Mouse (Mus musculus): ENCODE data around the gene Def6. TPM values are rescaled to one million over a fixed set of nuclear protein-coding genes. Genes with fewer than 3 reads are reported as not detected.

Def6 gene
- total and polyA plus RNA-seq, 3 experiments: 31.3 to 81.8 (median 53.6) TPM

DNA sequence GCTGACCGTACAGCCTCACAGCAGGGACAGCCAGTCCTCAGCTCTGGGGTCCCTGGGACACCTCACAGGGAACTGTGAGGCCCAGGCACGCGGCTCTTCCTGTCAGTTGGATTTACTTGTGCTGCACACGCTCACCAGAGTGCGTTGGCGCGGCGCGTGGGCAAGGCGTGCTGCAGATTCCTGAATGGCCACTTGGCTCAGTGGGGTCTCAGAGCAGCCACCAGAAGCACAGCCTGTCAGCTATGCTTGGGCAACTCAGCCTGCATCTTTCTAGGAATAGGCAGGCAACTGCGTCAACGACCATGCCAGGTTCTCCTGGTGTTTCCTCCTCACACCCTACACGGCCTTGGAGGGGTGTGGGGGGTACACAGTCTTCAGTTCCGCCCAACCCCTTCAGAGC lies 69.6 kb downstream of the Def6 start:
- dilution Hi-C loops (cut with MboI; ENCODE audit: extremely low pct_ligation_motif_present, extremely low pct_unique_long_range_greater_than_20kb, low sequenced_read_pairs) (no loop called here), in situ Hi-C loops (cut with MboI; ENCODE audit: low pct_ligation_motif_present, low pct_unique_long_range_greater_than_20kb, low sequenced_read_pairs) (no loop called here)
- DNase-seq (ENCODE audit: extremely low read depth): no peak
- H3K9ac ChIP-seq (ENCODE audit: insufficient read depth, low read depth): no peak overlapping the region
- H3K27me3 ChIP-seq (replicated peaks): no peaks in the 10 kb centered on the region
- TF ChIP-seq NELFE (IDR thresholded peaks at IDR 0.05; ENCODE audit: low read depth, low read length) (no peak), ETS1 (conservative IDR thresholded peaks at IDR 0.05; ENCODE audit: low read depth, low read length) (no peak), MXI1 (IDR thresholded peaks at IDR 0.05; ENCODE audit: low read depth, low read length) (no peak), POLR2A (IDR thresholded peaks at IDR 0.05; ENCODE audit: low read depth, low read length) (no peak), UBTF (IDR thresholded peaks at IDR 0.05; ENCODE audit: low read depth, low read length) (no peak), POLR2AphosphoS2 (IDR thresholded peaks at IDR 0.05; ENCODE audit: low read depth, low read length) (no peak), MEF2A (IDR thresholded peaks at IDR 0.05; ENCODE audit: borderline replicate concordance, low read depth, low read length) (no peak), KAT2A (IDR thresholded peaks at IDR 0.05; ENCODE audit: insufficient replicate concordance, low read length) (no peak), SIN3A (IDR thresholded peaks at IDR 0.05; ENCODE audit: low read length) (no peak), NRF1 (IDR thresholded peaks at IDR 0.05; ENCODE audit: low read depth, low read length) (no peak), EP300 (IDR thresholded peaks at IDR 0.05; ENCODE audit: low read length) (no peak)
- H3K4me2 ChIP-seq (ENCODE audit: insufficient read depth, low read depth, poor library complexity, severe bottlenecking): no peak overlapping the region
- H3K4me3 ChIP-seq (replicated peaks in 1 of 3; ENCODE audit: low read depth in 2 of 3, low read length in 2 of 3, poor library complexity in 1 of 3): no peak overlapping the region
- no peaks in the 10 kb centered on the region for H3K79me2 ChIP-seq (replicated peaks; ENCODE audit: control insufficient read depth, extremely low read depth, insufficient read depth, poor library complexity, severe bottlenecking)
- peaks cover 6 to 46% of the 10 kb centered on the region in 2 experiments for H3K36me3 ChIP-seq (replicated peaks in 1 of 2; ENCODE audit: control insufficient read depth in 1 of 2, insufficient read depth in 1 of 2, low read length in 1 of 2)
- H3K4me1 ChIP-seq (ENCODE audit: control insufficient read depth in 1 of 2, insufficient read depth in 2 of 2): peaks cover 32 to 67% of the 10 kb centered on the region in 2 experiments
- no peak overlapping the region for H3K27ac ChIP-seq (ENCODE audit: insufficient read depth, low read depth)
- H3K9me3 ChIP-seq (replicated peaks; ENCODE audit: low read length): peaks cover 4% of the 10 kb centered on the region

DNA sequence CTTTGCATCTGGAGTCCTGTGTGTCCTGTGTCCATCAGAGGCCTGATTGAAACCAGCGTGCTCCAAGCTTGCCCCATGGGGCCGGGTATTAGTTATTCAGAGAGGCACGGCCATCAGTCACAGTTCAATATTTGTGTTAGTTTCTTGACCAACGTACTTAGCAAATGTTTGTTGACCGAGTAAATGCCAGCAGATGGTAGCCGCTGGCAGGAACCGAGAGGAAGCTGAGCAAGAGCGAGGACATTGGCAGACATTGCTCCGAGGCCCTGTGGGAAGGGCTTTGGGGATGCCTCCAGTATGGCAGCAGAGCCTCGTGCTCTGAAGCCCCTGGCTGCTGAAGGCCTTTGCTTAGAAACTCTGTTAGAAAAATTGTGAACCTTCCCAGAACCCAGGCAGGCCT lies 70.1 kb downstream of the Def6 start:
- Histone ChIP-seq H3K4me2 (ENCODE audit: insufficient read depth, low read depth, poor library complexity, severe bottlenecking) (no peak overlapping the region), H3K36me3 (replicated peaks in 1 of 2; ENCODE audit: control insufficient read depth in 1 of 2, insufficient read depth in 1 of 2, low read length in 1 of 2) (peaks cover 6 to 42% of the 10 kb centered on the region in 2 experiments), H3K9ac (ENCODE audit: insufficient read depth, low read depth) (no peak overlapping the region), H3K27me3 (replicated peaks) (no peaks in the 10 kb centered on the region), H3K27ac (ENCODE audit: insufficient read depth, low read depth) (no peak overlapping the region), H3K79me2 (replicated peaks; ENCODE audit: control insufficient read depth, extremely low read depth, insufficient read depth, poor library complexity, severe bottlenecking) (no peaks in the 10 kb centered on the region), H3K4me3 (replicated peaks in 1 of 3; ENCODE audit: low read depth in 2 of 3, low read length in 2 of 3, poor library complexity in 1 of 3) (no peak overlapping the region), H3K4me1 (ENCODE audit: control insufficient read depth in 1 of 2, insufficient read depth in 2 of 2) (peaks cover 36 to 72% of the 10 kb centered on the region in 2 experiments), H3K9me3 (replicated peaks; ENCODE audit: low read length) (peaks cover 4% of the 10 kb centered on the region)
- TF ChIP-seq MAFK (IDR thresholded peaks at IDR 0.05; ENCODE audit: insufficient replicate concordance, low read length) (no peak), POLR2A (IDR thresholded peaks at IDR 0.05; ENCODE audit: low read depth, low read length) (no peak), CHD1 (IDR thresholded peaks at IDR 0.05; ENCODE audit: low read depth, low read length) (no peak), RCOR1 (conservative IDR thresholded peaks at IDR 0.05; ENCODE audit: low read depth, low read length) (no peak), CTCF (conservative IDR thresholded peaks at IDR 0.05 in 1 of 2, IDR thresholded peaks at IDR 0.05 in 1 of 2; ENCODE audit: low read depth in 2 of 2, low read length in 2 of 2) (no peak), NELFE (IDR thresholded peaks at IDR 0.05; ENCODE audit: low read depth, low read length) (no peak), MEF2A (IDR thresholded peaks at IDR 0.05; ENCODE audit: borderline replicate concordance, low read depth, low read length) (no peak), MAZ (IDR thresholded peaks at IDR 0.05; ENCODE audit: low read depth, low read length) (no peak), JUND (conservative IDR thresholded peaks at IDR 0.05; ENCODE audit: low read depth, low read length) (no peak), HCFC1 (IDR thresholded peaks at IDR 0.05; ENCODE audit: low read depth, low read length) (no peak), GABPA (IDR thresholded peaks at IDR 0.05; ENCODE audit: insufficient replicate concordance, low read depth, low read length) (no peak)
- in situ Hi-C loops (cut with MboI; ENCODE audit: low pct_ligation_motif_present, low pct_unique_long_range_greater_than_20kb, low sequenced_read_pairs): no loop called here
- DNase-seq (ENCODE audit: extremely low read depth): no peak
- dilution Hi-C loops (cut with MboI; ENCODE audit: extremely low pct_ligation_motif_present, extremely low pct_unique_long_range_greater_than_20kb, low sequenced_read_pairs): no loop called here
